Mouse (Mus musculus) kidney, adult 11 months (tissue): ENCODE measurements around the gene Ptgfrn.

Experiments
- DNase-seq: peaks from one replicate; pipeline ENCODE4 v3.0.0; 2022

Gene Ptgfrn

GRCm38 (mm10) chr3:101112518-101112894, 2.4 kb upstream of the Ptgfrn start:
- DNase-seq, result no peak

DNA sequence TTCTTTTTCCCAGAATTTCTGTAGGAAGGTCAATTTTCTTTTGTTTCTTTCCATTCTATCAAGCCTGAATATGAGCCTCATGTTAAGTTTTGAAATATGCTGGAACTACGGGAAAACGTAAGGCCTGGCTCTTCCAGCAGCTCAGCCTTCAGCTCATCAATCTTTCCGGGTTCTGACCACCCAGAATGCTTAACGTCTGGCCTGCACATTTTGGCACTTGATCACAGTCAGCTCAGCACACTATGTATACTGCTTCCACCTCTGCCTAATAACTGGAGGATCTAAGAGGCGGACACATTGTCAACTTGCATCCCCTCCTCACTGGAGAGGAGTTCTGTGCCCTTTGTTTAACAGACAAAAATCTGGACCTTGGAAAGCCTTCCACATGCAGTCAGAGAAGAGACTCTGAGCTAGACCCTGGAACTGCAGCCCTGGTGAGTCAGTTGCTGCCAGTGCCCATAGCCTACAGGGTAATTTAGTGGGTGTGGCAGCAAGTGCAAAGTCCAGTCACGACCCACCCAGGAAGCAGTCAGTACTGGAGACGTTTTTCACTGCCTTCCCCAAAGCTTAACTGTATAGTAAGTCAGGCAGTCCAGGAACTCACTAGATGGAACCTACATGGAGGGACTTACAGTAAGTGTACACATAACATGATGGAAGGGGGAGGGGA, 1.9 kb upstream of the Ptgfrn start:
- no peak for DNase-seq

- DNase-seq, result no peak
These were observed 1.2 kb upstream of the Ptgfrn start for GRCm38 (mm10) chr3:101111321-101111720.

DNA sequence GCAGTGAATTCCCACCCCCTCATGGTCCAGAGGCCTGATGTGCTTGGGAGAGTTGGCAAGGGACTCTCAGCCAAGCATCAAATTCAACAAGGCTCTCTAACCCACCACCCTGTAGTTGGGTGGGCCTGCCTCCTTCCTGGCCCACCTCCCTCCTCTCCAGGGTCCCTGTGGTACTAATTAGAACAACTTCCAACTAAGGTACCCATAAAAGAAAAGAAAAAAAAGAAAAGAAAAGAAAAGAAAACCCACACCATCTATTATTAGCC, 693 bp upstream of the Ptgfrn start:
- no peak for DNase-seq

DNA sequence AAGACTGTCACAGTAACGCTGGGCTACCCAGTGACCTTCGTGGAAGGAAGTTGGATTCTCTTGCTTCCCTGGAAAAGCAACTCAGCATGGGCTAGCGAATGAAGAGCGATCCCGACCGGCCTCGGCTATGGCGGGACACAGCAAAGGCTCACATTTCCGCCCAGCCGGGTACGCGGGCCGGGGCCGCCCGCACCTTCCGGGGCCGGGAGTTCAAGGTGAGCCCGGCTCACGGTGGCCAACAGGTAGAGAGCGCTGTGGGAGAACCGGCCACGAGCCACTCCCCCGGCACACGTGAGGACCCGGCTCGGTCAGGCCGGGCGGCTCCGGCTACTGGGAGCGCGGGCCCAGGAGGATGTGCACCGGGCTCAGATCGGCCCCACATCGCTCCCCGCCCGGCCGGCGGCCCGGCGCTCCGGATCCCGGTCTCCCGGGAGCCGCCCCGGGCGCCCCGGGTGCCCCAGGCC, 488 bp downstream of the Ptgfrn start:
- DNase-seq, result peak; percentile 43

GRCm38 (mm10) chr3:101108848-101109247, 1.2 kb downstream of the Ptgfrn start:
- DNase-seq, result no peak

- no peak for DNase-seq
These were observed 1.8 kb downstream of the Ptgfrn start for GRCm38 (mm10) chr3:101108282-101108681.

DNA sequence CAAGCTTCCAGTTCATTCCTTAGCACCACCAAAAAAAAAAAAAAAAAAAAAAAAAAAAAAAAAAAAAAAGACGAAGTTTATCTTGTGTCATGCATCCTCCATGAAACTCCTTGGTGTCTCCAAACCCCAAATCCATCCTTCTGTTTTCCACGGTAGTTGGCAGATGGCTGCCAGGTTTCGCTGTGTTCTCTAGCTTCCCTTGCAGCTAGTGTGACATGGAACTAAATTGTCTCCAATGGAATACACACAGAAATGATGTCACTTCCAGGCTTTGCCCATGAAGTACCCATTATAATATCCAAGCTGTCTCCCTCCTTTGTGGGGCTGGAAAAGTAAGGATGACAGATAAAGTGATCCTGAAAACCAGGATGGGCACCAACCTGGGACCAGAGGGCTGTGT, 3.8 kb downstream of the Ptgfrn start:
- no peak for DNase-seq

GRCm38 (mm10) chr3:101105486-101105885, 4.6 kb downstream of the Ptgfrn start:
- no peak for DNase-seq

GRCm38 (mm10) chr3:101104883-101105282, 5.2 kb downstream of the Ptgfrn start:
- no peak for DNase-seq

GRCm38 (mm10) chr3:101103770-101104169, 6.3 kb downstream of the Ptgfrn start:
- no peak for DNase-seq

- no peak for DNase-seq
These were observed 8.0 kb downstream of the Ptgfrn start for GRCm38 (mm10) chr3:101102106-101102505.

DNA sequence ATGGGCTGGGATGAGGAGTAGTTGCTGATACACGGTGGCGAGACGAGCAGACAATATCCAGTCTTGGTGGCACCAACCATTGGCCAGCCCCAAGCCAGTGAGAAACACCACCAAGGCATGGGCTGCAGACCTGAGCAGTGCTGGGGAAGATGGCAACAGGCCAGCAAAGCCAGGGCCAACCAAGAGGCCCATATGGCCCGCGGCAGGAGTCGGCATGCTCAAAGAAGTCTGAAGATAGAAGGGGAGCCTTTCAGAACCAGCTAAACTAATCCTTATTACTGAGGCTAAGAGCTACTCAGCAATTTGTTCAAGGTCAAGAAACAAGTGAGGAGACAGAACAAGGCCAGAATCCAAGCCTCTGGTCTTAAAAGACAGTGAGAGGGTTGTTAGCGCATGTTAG, 8.9 kb downstream of the Ptgfrn start:
- no peak for DNase-seq

- no peak for DNase-seq
These were observed 10.2 kb downstream of the Ptgfrn start for GRCm38 (mm10) chr3:101099701-101100357.

DNA sequence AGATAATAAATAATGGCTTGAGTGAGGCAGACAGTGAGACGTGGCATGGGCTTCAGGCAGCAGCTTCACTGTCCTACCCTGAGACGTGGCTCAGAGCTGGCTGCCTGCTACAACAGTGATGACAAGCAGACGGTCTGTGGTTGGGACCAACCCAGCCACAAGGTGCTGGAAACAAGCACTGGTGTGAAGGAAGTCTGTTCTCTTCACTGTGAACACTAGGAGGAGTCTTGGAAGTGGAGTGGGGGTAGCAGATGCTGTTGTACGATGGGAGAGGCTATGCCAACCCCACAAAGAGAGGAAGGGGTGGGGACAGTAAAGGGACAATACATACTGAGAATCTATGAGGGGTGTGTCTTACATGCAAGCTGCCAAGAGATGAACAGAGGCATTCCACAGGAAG, 12.0 kb downstream of the Ptgfrn start:
- DNase-seq, result no peak

DNA sequence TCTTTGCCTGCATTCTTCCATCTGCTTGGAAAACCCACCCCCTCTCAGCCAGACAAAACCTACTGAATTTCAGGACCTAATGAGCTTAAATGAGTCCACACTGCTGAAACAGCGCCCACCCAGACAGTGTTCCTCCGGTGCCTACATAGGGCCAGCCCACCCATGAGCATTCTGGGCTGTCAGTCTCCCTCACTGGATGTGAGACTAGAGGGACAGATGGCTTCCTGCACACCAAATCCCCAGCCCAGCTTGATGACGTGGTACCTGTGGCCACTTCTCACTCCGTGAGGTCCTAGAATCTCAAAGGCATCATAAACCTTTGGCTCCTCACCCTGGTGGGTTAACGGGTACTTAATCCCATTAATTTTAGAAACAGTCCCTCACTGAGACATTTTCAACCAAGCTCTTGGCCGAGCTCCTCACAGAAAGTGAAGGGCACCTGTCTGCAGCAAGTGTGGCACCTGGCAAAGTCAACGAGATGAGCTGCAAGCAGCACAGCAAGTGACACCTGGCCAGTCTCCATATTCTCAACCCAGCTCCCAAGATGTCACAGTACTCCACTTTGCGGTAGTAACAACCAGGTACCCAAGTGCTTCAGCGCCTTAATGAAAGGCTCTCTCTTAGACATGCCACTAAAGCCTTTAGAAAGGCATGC, 12.8 kb downstream of the Ptgfrn start:
- no peak for DNase-seq

- no peak for DNase-seq
These were observed 14.2 kb downstream of the Ptgfrn start for GRCm38 (mm10) chr3:101095761-101096449.

- no peak for DNase-seq
These were observed 17.9 kb downstream of the Ptgfrn start for GRCm38 (mm10) chr3:101092202-101092601.

- DNase-seq, result no peak
These were observed 23.3 kb downstream of the Ptgfrn start for GRCm38 (mm10) chr3:101086584-101087445.

DNA sequence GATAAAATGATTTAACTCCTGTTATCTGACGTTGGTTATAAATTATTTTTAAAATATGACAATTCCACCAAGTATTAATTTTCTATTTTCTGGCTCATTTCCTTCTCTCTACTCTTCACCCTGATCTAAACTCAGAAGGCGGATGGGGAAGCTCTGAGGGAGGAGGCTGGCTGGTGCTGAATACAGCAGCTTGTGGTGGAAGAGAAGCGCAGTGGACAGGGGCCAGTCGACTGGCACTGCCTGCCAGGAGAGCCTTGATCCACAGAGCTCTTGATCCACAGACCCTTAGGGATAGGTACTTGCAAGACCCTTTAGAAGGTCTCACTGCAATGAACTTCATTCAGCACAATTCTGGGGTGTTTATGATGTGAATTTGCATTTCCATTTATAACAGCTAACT, 29.2 kb downstream of the Ptgfrn start:
- DNase-seq, result no peak

DNA sequence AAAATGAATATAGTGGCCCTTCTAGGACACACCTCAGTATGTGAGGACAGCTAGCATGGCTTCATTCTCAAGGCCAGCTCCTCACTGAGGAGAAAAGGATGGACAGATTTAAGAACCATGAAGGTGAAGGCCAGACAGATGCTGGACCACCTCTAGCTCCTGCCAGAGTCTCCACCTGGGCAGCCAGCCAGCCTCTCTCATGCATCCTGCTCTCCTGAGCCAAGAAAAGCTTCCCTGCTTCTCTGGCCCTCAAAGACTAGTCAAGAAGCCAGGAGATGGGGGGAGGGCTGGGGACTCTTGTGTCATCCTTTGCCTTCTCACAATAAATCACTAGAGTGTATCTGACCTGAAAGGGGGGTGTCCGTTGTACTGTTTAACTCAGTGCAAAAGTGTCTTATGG, 31.7 kb downstream of the Ptgfrn start:
- peak; percentile 10 for DNase-seq

DNA sequence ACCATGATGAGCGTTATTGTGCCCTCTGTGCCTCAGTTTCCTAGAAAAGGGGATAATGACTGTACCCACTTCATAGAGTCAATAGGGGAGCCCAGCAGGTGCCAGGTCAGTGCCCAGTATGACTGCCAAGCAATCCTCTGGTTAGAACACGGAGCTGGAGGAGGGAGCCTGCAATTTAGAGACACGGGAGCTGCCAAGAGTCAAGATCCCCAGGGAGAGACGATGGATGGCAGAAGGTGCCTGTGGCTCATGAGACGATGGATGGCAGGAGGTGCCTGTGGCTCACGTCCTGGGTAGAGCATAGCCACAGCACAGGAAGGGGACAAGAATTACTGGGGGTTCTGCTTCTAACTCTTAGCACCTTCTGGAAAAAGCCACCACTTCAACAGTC, 32.4 kb downstream of the Ptgfrn start:
- no peak for DNase-seq
